ENCODE assay signal across 9 mouse cellular contexts in the genomic region with DNA sequence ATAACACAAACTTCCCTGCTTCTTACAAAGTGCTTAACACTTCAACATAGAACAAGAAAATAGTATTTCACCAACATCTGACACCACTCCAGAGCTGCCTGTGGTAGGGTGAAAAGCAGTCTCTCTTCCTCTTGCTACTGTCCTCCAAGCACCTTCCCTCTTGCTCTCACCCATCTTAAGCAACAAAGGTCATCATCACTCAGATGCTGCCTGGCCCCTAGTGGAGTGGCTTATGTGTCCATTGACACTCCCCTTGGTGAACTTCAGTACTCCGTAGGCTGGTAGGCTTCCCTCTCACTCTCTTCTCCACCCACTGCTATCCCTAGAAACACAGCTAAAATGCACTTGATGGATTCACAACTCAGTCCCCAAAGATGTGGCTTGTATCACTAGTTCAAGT. TPM values are rescaled to one million over a fixed set of nuclear protein-coding genes. Genes with fewer than 3 reads are reported as not detected.
DNase-seq lines count a peak whose midpoint lies in the region; ATAC-seq and TF ChIP-seq lines count a peak whose summit lies in the region.
"Had no signal": no experiment of that assay in that cellular context is flagged by ENCODE, and none has a peak within 500 bp of the region (broad histone marks: within the 10 kb centered on the region; RNA-seq: fewer than 3 reads in every experiment).

No protein-coding gene starts in this region.

- peak; percentile 14; the same call in 1 of the 2 replicates for TF ChIP-seq CTCF in lung, postnatal 0 days (IDR thresholded peaks at IDR 0.05)

- peaks cover 7% of the 10 kb centered on the region for H3K27me3 ChIP-seq in heart, embryonic 13.5 days (replicated peaks)
- H3K27me3 ChIP-seq in lung, postnatal 0 days (replicated peaks; ENCODE audit: insufficient read depth, low read length) = no peaks in the 10 kb centered on the region
- H3K27me3 ChIP-seq in hindbrain, embryonic 16.5 days (replicated peaks; ENCODE audit: control insufficient read depth, insufficient read depth, low read length) = no peaks in the 10 kb centered on the region
- H3K27me3 ChIP-seq in neural tube, embryonic 13.5 days = 0 out of 2 replicates have a peak, but pooled peaks cover 3% of the 10 kb centered on the region

- peak overlapping the region; percentile 37 for H3K4me2 ChIP-seq in heart, embryonic 13.5 days
- no peak overlapping the region for H3K4me2 ChIP-seq in lung, postnatal 0 days (replicated peaks; ENCODE audit: low read depth, low read length)
- peak overlapping the region; percentile 32 for H3K4me2 ChIP-seq in hindbrain, embryonic 16.5 days (ENCODE audit: low read length)
- H3K4me2 ChIP-seq in neural tube, embryonic 13.5 days = peak overlapping the region; percentile 88

- H3K9ac ChIP-seq in heart, embryonic 13.5 days = no peak overlapping the region
- no peak overlapping the region for H3K9ac ChIP-seq in lung, postnatal 0 days (replicated peaks; ENCODE audit: low read depth)
- no peak overlapping the region for H3K9ac ChIP-seq in hindbrain, embryonic 16.5 days (ENCODE audit: low read depth, low read length)
- H3K9ac ChIP-seq in neural tube, embryonic 13.5 days = no peak overlapping the region

- H3K36me3 ChIP-seq in heart, embryonic 13.5 days = peaks cover 11% of the 10 kb centered on the region
- no peaks in the 10 kb centered on the region for H3K36me3 ChIP-seq in lung, postnatal 0 days (ENCODE audit: insufficient read depth, low read length)
- no peaks in the 10 kb centered on the region for H3K36me3 ChIP-seq in hindbrain, embryonic 16.5 days (ENCODE audit: control insufficient read depth, insufficient read depth, low read length)
- H3K36me3 ChIP-seq in neural tube, embryonic 13.5 days = no peaks in the 10 kb centered on the region

- H3K4me3 ChIP-seq in heart, embryonic 13.5 days = peak overlapping the region; percentile 11; the same call in 1 of the 2 replicates
- no peak overlapping the region for H3K4me3 ChIP-seq in lung, postnatal 0 days (ENCODE audit: low read depth, low read length)
- no peak overlapping the region for H3K4me3 ChIP-seq in hindbrain, embryonic 16.5 days (ENCODE audit: low read length)
- H3K4me3 ChIP-seq in neural tube, embryonic 13.5 days = no peak overlapping the region

- no peak for DNase-seq in heart, adult 8-10 months (ENCODE audit: low spot score)
- peak; percentile 27 for DNase-seq in lung, postnatal 0 days (ENCODE audit: low spot score)
- DNase-seq in lung, adult 18-20 months = no peak
- no peak for DNase-seq in spleen, adult 18-20 months
- no peak for DNase-seq in urinary bladder, postnatal 14 days (ENCODE audit: low spot score)
- DNase-seq: lung, postnatal 4 days had no signal

- 36% methylated on average over 1 of the region's 1 CpGs for WGBS in heart, embryonic 13.5 days
- 50% methylated on average over 1 of the region's 1 CpGs for WGBS in lung, postnatal 0 days
- 65% methylated on average over 1 of the region's 1 CpGs for WGBS in hindbrain, embryonic 16.5 days
- WGBS in neural tube, embryonic 13.5 days = 77% methylated on average over 1 of the region's 1 CpGs

- peaks cover 61% of the 10 kb centered on the region for H3K4me1 ChIP-seq in heart, embryonic 13.5 days
- peaks cover 13% of the 10 kb centered on the region; the same call in 1 of the 2 replicates for H3K4me1 ChIP-seq in lung, postnatal 0 days (ENCODE audit: insufficient read depth, low read depth, low read length)
- peaks cover 22% of the 10 kb centered on the region for H3K4me1 ChIP-seq in hindbrain, embryonic 16.5 days (ENCODE audit: control insufficient read depth, insufficient read depth, low read depth, low read length)
- peaks cover 68% of the 10 kb centered on the region for H3K4me1 ChIP-seq in neural tube, embryonic 13.5 days (replicated peaks)

- no peak for TF ChIP-seq EP300 in lung, postnatal 0 days (IDR thresholded peaks at IDR 0.05)

- no peak overlapping the region for H3K27ac ChIP-seq in heart, embryonic 13.5 days (replicated peaks)
- no peak overlapping the region for H3K27ac ChIP-seq in lung, postnatal 0 days (ENCODE audit: low read length)
- no peak overlapping the region for H3K27ac ChIP-seq in hindbrain, embryonic 16.5 days (ENCODE audit: low read depth, low read length)
- no peak overlapping the region for H3K27ac ChIP-seq in neural tube, embryonic 13.5 days (replicated peaks)

- H3K9me3 ChIP-seq in heart, embryonic 13.5 days = no peaks in the 10 kb centered on the region
- H3K9me3 ChIP-seq in lung, postnatal 0 days (ENCODE audit: low read length) = no peaks in the 10 kb centered on the region
- H3K9me3 ChIP-seq in hindbrain, embryonic 16.5 days (ENCODE audit: control insufficient read depth, low read length) = no peaks in the 10 kb centered on the region
- H3K9me3 ChIP-seq in neural tube, embryonic 13.5 days = no peaks in the 10 kb centered on the region

- ATAC-seq in heart, embryonic 13.5 days (ENCODE audit: extremely low read depth, insufficient number of reproducible peaks, low FRiP score, low TSS enrichment) = no peak
- ATAC-seq in lung, postnatal 0 days = no peak
- ATAC-seq in hindbrain, embryonic 16.5 days = no peak
- ATAC-seq in neural tube, embryonic 13.5 days (ENCODE audit: low read depth) = no peak

RNA-seq across cellular contexts. Expression of a gene that starts 3.5 kb away (rescaled TPM):
- polyA plus RNA-seq in heart, embryonic 13.5 days (2015; fragmentation: Nextera tagmentation; extraction: Ambion mirVana) = 20.9 and 21.1 TPM in 2 replicates
- 10 to 100 TPM; 32.0 to 38.8 (median 35.0) TPM for total RNA-seq in heart, adult 8-10 months (2022)
- 24.7 and 30.6 TPM in 2 replicates for polyA plus RNA-seq in lung, postnatal 0 days (2015; fragmentation: Nextera tagmentation; extraction: Ambion mirVana)
- polyA plus RNA-seq in hindbrain, embryonic 16.5 days (2015; fragmentation: Nextera tagmentation; extraction: Ambion mirVana) = 30.7 and 32.1 TPM in 2 replicates
- 36.6 and 39.7 TPM in 2 replicates for polyA plus RNA-seq in neural tube, embryonic 13.5 days (2015; fragmentation: Nextera tagmentation; extraction: Ambion mirVana)
